Mouse (Mus musculus): ENCODE data around the gene Aldh3b2. TPM values are rescaled to one million over a fixed set of nuclear protein-coding genes. Genes with fewer than 3 reads are reported as not detected.
A peak's percentile ranks its signal among the peaks of the same experiment; 100 is the strongest.
"Not testable (repeated sequence)": the region's sequence is repeated elsewhere in the genome, so short reads cannot be mapped to it uniquely, and the experiment has no call there.

The Aldh3b2 gene
- total RNA-seq, 2 experiments from 2014 or later = 0.22 to 0.98 TPM

DNA sequence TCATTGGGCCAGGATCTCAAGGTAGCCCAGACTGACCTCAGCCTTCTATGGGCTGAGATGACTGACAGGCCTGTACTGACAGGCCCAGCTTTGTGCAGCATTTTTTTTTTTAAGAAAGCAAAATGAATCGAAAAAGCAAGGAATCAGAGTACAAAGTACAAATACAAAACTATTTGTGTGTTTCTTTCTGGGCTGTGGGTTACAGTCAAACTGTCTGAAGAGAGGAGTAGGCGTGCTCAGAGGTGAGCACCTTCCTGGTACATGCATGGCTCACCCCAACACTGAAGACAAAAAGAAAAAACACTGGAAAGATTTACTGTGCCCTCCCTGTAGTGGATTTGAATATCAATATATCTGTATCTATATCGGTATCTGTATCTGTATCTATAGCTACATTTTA lies 24.3 kb upstream of the Aldh3b2 start:
- DNase-seq = no peak

- no peak for DNase-seq
These were observed 23.6 kb upstream of the Aldh3b2 start for GRCm38 (mm10) chr19:3948546-3948945.

DNA sequence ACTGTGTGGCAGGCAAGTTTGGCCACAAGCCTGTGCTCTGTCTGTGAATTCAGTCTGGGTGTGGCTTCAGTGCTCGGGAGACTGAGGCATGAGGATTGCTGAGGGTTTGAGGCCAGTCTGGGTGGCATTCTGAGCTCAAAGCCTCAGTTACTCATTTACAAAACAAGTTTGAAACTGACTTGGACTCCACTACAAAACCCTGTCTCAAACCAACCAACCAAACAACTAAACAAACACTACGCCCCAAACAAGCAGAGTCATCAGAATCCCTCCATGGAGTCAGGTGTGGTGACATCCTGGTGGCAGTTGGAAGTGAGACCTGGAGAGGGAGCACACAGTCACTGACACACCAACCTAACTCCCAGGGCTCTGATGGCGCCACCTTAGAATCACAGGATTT lies 21.8 kb upstream of the Aldh3b2 start:
- DNase-seq = no peak

DNA sequence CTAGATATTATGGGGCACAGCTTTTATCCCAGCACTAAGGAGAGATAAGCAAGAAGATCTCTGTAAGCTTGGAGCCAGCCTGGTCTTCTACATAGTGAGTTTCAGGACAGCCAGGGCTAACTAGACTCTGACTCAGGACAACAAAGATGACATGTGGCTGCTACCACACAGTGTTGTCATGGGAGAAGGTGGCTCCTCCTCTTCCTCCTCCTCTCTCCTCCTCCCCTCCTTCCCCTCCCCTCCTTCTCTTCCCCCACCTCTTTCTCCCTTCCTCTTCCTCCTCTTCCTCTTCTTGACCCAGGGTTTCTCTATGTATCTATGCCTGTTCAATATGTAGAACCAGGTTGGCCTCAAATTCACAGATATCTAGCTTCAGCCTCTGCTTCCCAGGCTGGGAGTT lies 20.7 kb upstream of the Aldh3b2 start:
- DNase-seq = no peak

DNA sequence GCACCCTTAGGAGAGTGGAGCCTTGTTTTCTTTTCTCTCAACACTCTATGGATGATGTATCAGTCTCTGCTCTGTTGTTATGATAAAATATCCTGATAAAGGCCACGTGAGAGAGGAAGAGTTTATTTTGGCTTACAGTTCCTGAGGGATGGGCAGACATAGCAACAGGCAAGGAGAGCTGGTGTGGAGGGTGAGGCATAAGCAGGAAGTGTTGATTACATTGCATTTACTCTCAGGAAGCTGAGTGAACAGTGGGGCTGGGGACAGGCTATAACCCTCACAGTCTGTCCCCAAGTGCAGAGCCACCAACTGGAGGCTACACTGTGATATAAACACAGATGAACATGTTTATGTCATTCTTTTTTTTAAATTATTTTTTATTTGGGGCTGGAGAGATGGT lies 20.0 kb upstream of the Aldh3b2 start:
- no peak for DNase-seq

DNA sequence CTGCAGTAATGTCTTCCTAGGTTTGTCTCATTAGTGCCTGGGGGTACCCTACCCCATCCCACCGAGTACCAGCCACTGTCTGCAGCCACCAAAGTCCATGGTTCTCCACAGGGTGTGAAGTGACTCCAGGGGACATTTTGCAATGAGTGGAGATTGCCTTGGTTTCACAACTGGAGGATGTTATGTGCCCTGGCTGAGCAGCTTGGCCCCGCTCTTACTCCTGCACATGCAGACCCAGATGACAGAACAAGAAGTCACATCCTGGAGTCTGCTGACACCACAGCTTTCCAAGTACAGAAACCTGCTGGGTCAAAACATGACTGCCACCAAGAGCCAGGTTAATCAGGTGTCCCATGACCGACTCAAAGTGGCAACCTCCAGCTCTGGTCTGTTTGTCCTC lies 17.1 kb upstream of the Aldh3b2 start:
- DNase-seq = no peak

GRCm38 (mm10) chr19:3955804-3956203 lies 16.3 kb upstream of the Aldh3b2 start:
- DNase-seq = no peak

GRCm38 (mm10) chr19:3957296-3958036 lies 14.7 kb upstream of the Aldh3b2 start:
- DNase-seq = not testable (repeated sequence)

DNA sequence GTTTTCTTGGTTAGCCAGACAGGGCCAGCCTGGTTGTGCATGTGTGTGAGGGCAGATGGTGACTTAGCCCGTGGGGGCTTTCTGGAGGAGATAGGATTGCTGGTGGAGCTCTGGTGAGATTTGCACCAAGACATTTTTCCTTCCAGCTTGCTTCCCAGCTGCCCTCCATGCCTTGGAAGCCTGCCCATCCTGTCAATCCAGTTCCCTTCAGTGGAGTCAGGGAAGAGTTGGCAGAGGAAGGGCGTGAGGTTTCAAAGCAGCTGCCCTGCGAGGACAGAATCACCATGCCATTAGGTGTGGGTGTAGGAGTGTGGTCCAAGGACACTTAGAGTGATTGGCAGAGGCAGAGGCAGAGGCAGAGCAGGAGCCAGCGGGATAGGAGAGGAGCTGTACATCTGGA lies 13.7 kb upstream of the Aldh3b2 start, which contains the start of gene Aldh3b3:
TSS of gene Aldh3b3 (plus strand) at position 176 of the 400 bp plus-strand sequence.
- peak in 1 of 2 experiments; percentile 33 for DNase-seq

GRCm38 (mm10) chr19:3959030-3959429 lies 13.1 kb upstream of the Aldh3b2 start:
- no peak for DNase-seq

DNA sequence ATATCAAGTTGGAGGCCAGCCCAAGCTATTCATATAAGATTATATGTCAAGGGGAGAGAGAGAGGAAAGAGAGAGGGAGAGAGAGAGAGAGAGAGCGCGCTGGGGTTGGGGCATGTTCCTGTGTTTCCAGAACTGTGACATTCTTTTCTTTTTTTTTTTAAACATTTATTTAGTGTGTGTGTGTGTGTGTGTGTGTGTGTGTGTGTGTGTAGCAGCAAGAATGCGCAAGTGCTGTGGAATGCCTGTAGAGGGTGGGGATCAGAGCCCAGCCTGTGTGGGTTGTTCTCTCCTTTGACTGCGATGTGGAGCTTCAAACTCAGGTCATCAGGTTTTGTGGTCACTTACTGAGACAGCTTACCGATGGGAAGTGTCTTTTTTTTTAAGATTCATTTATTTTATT lies 11.9 kb upstream of the Aldh3b2 start:
- DNase-seq = no peak

DNA sequence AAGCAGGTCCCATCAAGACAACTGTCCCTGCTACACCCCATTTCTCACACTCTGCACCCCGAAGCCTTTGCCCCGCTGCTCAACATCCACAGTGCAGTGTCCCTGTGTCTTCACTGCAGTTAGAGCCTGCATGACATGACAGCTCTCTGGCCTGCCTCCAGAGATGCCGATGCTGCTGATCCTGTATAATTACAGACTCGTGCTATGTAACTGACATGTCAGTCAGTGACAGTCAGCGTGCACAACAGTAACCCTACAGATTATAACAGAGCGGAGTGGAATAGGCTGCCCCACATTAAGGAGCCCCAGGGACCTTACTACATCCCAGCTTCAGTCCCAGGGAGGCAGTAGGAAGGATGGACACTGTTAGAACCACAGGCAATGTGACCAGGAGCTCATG lies 10.3 kb upstream of the Aldh3b2 start:
- DNase-seq = not testable (repeated sequence)

- DNase-seq = no peak
These were observed 9.7 kb upstream of the Aldh3b2 start for GRCm38 (mm10) chr19:3962469-3962868.

DNA sequence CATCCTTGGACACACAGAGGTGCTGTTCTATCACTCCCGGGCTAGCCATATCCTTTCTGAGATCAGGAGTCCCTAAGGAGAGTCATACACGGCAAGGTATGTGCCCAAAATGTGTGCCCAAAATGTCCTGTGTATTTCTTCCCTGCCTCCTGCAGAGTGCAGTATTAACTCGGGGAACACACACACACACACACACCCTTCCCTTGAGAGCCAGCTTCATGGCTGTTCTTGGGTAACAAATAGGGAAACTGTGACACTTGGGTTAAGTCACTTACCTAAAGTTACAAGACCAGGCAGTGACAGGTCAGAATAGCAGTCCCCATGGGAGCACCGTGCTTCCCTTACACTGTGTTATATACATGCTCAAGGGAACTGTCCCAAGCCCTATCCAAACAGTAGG lies 8.1 kb upstream of the Aldh3b2 start:
- DNase-seq = no peak

DNA sequence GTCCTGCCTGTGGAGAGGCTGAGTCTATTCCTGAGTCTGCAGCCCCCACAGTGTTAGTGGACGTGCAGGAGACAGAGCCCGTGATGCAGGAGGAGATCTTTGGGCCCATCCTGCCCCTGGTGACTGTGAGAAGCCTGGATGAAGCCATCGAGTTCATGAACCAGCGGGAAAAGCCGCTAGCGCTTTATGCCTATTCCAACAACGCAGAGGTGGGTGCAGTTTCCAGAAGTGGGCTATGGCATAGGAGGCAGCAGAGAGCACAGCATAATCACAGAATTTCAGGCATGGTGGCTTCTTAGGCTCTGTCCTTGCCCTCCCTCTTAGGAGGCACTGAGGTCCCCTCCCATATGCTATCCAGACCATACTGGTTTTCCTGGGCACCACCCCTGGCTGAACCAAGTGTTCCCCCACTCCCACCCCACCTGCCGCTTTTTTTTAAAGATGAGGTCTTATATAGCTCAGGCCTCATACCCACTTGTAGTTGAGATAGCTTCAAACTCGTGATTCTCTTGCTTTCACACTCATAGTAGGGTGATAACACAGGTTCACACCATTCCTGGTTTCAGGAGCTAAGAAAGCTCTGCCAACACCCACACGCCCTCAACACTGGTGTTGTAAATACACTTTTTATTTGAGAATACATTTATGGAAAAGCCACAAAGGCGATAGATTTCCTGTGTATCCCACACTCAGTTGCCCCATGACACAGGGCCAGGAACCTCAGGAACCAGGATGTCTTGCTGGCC lies 5.6 kb upstream of the Aldh3b2 start:
- DNase-seq = no peak

DNA sequence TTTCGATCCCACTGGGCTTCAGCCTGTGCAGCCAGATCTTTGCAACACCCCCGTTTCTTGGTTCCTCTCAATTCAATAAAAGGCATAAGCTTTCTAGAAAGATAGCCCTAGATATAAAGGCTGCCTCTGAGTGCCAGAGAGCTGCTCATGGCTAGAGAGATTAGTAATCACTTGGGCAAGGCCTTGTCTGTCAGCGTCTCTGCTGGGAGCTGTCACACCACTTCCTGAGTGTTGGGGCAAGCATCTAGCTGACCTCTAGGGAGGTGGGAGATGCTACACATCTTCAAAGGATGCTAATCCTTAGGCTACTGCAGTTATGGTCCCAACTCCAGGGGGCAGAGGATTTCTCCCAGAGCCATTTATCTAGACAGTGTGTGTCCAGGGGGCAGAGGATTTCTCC lies 4.9 kb upstream of the Aldh3b2 start:
- no peak for DNase-seq

DNA sequence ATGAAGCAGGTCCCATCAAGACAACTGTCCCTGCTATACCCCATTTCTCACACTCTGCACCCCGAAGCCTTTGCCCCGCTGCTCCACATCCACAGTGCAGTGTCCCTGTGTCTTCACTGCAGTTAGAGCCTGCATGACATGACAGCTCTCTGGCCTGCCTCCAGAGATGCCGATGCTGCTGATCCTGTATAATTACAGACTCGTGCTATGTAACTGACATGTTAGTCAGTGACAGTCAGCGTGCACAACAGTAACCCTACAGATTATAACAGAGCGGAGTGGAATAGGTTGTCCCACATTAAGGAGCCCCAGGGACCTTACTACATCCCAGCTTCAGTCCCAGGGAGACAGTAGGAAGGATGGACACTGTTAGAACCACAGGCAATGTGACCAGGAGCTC lies 2.5 kb downstream of the Aldh3b2 start:
- DNase-seq = not testable (repeated sequence)

DNA sequence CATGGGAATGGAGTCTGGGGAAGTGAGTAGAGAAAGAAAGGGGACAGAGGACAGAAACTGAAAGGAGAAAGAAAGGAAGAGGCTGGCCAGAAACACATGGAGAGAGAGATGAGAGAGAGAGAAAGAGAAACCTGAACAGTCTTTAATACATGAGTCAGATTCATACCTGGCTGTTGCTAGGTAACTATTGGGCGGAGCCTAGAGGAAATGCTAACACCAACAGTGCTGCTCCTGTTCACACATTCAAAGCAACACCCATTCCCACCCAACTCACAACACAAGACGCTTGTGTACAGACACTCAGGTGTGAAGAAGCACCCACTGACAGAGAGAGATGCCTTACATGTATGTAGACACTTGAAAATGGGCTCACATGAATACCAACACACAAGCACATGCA lies 3.7 kb downstream of the Aldh3b2 start:
- DNase-seq = no peak

GRCm38 (mm10) chr19:3980309-3980708 lies 8.2 kb downstream of the Aldh3b2 start:
- DNase-seq = peak; percentile 80 to 91

DNA sequence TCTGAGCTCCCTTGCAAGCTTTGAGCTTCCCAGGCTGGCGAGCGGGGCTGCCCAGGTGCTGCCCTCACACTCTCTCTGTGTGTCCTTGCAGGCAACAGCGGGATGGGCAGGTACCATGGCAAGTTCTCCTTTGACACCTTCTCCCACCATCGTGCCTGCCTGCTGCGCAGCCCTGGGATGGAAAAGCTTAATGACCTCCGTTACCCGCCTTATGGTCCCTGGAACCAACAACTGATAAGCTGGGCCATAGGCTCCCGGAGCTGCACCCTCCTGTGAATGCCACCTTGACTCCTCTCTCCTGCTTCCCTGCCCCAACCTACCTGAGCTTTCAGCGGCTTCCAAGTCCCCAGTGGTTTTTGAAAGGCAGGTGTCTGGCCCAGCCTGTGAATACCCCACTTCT lies 8.8 kb downstream of the Aldh3b2 start:
- no peak for DNase-seq

- DNase-seq = no peak
These were observed 11.5 kb downstream of the Aldh3b2 start for GRCm38 (mm10) chr19:3983527-3984200.

DNA sequence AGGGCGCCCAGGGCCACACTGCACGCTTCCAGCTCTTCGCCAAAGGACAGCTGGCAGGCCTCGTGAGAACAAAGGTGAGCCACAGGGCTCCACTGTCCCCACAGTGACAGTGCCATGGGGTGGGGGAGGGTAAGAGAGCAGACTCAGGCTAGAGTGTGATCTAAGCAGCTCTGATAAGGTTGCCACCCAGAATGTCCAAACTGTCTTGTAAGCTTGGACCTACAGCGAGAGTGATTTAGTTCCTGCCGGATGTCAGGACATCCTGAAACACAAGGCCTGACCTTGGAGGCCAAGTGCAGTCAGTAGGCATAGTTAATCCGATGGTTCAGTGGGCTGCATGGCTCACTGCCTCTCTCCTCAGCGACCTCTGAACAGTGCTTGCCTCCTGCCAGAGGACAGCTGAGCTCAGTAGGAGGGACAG lies 13.1 kb downstream of the Aldh3b2 start:
- DNase-seq = peak; percentile 74 to 75

GRCm38 (mm10) chr19:3986334-3986733 lies 14.2 kb downstream of the Aldh3b2 start, which contains the start of gene Acy3:
Gene Acy3 (plus strand): TSS chr19:3986570.
- peak; percentile 90 to 93 for DNase-seq

Data from heart, adult 18-20 months (tissue).